Mouse (Mus musculus) ES-E14 (cell line): ENCODE data around the gene Draxin.

Experiments used
- CHD2 ChIP-seq: IDR thresholded peaks from 2 replicates; pipeline ENCODE4 v1.6.1; 2014; ENCODE audit warnings: mild to moderate bottlenecking, low read depth, low read length, inconsistent platforms
- HCFC1 ChIP-seq: IDR thresholded peaks from 2 replicates; pipeline ENCODE4 v1.6.1; 2012; ENCODE audit warnings: low read length, inconsistent platforms, borderline replicate concordance; ENCODE audit not compliant: insufficient read depth
- ZC3H11A ChIP-seq: IDR thresholded peaks from 2 replicates; pipeline ENCODE4 v1.6.1; 2012; ENCODE audit warnings: low read depth, mild to moderate bottlenecking, inconsistent platforms, low read length, borderline replicate concordance
- ZNF384 ChIP-seq: IDR thresholded peaks from 2 replicates; pipeline ENCODE4 v1.6.1; 2012; ENCODE audit warnings: low read depth, low read length, inconsistent platforms

DNA sequence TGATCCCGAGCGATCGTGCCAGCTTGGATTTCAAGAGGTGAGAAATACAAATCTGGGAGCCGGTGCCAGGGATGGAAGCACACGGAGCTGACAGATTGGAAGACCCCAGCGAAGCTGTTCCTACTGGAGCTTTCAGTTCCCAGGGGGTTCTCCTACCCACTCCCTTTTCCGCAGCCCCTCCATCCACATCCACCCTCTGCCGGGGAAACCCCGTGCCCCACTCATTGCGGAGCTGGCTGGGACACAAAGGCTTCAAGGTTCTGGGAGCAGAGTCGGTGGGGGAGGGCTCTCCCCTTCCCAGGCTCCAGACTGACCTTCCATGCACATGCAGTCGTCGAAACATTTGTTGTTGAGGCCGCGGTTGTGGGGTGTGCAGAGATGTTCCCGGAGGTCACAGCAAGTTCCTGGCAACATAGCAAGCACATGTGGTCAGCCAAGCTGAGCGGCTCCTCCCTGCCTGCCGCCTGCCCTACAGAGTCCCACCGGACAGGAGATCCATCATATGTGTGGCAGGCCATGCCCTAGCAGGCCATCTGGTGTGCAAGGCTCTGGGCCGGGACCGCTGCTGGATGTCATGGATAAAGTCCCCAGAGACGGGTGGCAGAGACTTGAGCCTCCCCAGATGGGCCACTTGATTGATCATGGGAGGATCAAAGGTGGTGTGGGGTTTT, 22.7 kb downstream of the Draxin start:
- TF ChIP-seq ZC3H11A: no peak
- TF ChIP-seq ZNF384: no peak
- TF ChIP-seq CHD2: no peak
- no peak for TF ChIP-seq HCFC1
